Mouse (Mus musculus) embryonic facial prominence, embryonic 13.5 days (tissue): ENCODE data around the gene Smarcd3. TPM values are rescaled to one million over a fixed set of nuclear protein-coding genes. Genes with fewer than 3 reads are reported as not detected.

ENCODE experiments used
- ATAC-seq: fragments of 200-750 bp; cut with Nextera tagmentation; 2 replicates; pipeline ENCODE4 v1.8.0; 2017; ENCODE audit warnings: low read depth; ENCODE audit not compliant: insufficient number of reproducible peaks, insufficient read depth, low FRiP score, low TSS enrichment
- H3K27ac ChIP-seq: fragments of 300-500 bp; sonication (generic); 2 replicates; pipeline ENCODE4 v1.5.1; 2015; ENCODE audit warnings: moderate library complexity, mild to moderate bottlenecking, inconsistent platforms
- H3K27me3 ChIP-seq: fragments of 300-500 bp; sonication (generic); 2 replicates; pipeline ENCODE4 v1.6.1; 2015; ENCODE audit warnings: mild to moderate bottlenecking, inconsistent platforms
- H3K36me3 ChIP-seq: fragments of 300-500 bp; sonication (generic); 2 replicates; pipeline ENCODE4 v1.6.1; 2015; ENCODE audit warnings: mild to moderate bottlenecking, inconsistent platforms
- H3K4me1 ChIP-seq: fragments of 300-500 bp; sonication (generic); 2 replicates; pipeline ENCODE4 v1.6.1; 2015; ENCODE audit warnings: inconsistent platforms
- H3K4me2 ChIP-seq: fragments of 300-500 bp; sonication (generic); 2 replicates; pipeline ENCODE4 v1.6.1; 2015; ENCODE audit warnings: moderate library complexity, mild to moderate bottlenecking, inconsistent platforms
- H3K4me3 ChIP-seq: fragments of 300-500 bp; sonication (generic); 2 replicates; pipeline ENCODE4 v1.5.1; 2015; ENCODE audit warnings: mild to moderate bottlenecking, inconsistent platforms
- H3K9ac ChIP-seq: fragments of 300-500 bp; sonication (generic); 2 replicates; pipeline ENCODE4 v1.6.1; 2015; ENCODE audit warnings: mild to moderate bottlenecking, inconsistent platforms
- H3K9me3 ChIP-seq: fragments of 300-500 bp; sonication (generic); 2 replicates; pipeline ENCODE4 v1.6.1; 2016; ENCODE audit warnings: inconsistent platforms
- WGBS: fragments of 180-500 bp; shearing (Covaris S2); methylation state at CpG from one replicate; pipeline ENCODE4 v1.1.7; 2015; ENCODE audit warnings: mixed read lengths; 5-methylcytosine and 5-hydroxymethylcytosine counted together
- polyA plus RNA-seq: library from polyadenylated mRNA; unstranded; fragments of >200 nt; fragmentation: Nextera tagmentation; extraction: Ambion mirVana; gene quantifications from 2 replicates; pipeline ENCODE4 v1.2.1, GENCODE M21; 2015

Gene Smarcd3
- polyA plus RNA-seq, 1 experiment from 2014 or later, result 43.5 TPM

GRCm38 (mm10) chr5:24639081-24639480, 14.9 kb upstream of the Smarcd3 start:
- no peak for ATAC-seq
- Histone ChIP-seq H3K36me3 (no peaks in the 10 kb centered on the region), H3K9ac (no peak overlapping the region), H3K9me3 (no peaks in the 10 kb centered on the region), H3K27ac (no peak overlapping the region), H3K4me3 (no peak overlapping the region), H3K4me2 (no peak overlapping the region), H3K27me3 (no peaks in the 10 kb centered on the region), H3K4me1 (no peaks in the 10 kb centered on the region)
- WGBS, result 69% methylated on average over 6 of the region's 6 CpGs

GRCm38 (mm10) chr5:24638131-24638530, 13.9 kb upstream of the Smarcd3 start:
- Histone ChIP-seq H3K4me3 (no peak overlapping the region), H3K4me1 (no peaks in the 10 kb centered on the region), H3K27ac (no peak overlapping the region), H3K9me3 (no peaks in the 10 kb centered on the region), H3K4me2 (no peak overlapping the region), H3K27me3 (no peaks in the 10 kb centered on the region), H3K9ac (no peak overlapping the region), H3K36me3 (no peaks in the 10 kb centered on the region)
- ATAC-seq, result no peak
- 61% methylated on average over 6 of the region's 6 CpGs for WGBS

GRCm38 (mm10) chr5:24636987-24637386, 12.8 kb upstream of the Smarcd3 start:
- Histone ChIP-seq H3K9me3 (no peaks in the 10 kb centered on the region), H3K27me3 (no peaks in the 10 kb centered on the region), H3K9ac (no peak overlapping the region), H3K27ac (no peak overlapping the region), H3K4me2 (no peak overlapping the region), H3K36me3 (no peaks in the 10 kb centered on the region), H3K4me1 (no peaks in the 10 kb centered on the region), H3K4me3 (no peak overlapping the region)
- no peak for ATAC-seq
- 78% methylated on average over 4 of the region's 4 CpGs for WGBS

- no peak for ATAC-seq
- H3K4me1 ChIP-seq, result no peaks in the 10 kb centered on the region
- 70% methylated on average over 6 of the region's 6 CpGs for WGBS
- no peaks in the 10 kb centered on the region for H3K9me3 ChIP-seq
- no peak overlapping the region for H3K4me2 ChIP-seq
- H3K27me3 ChIP-seq, result no peaks in the 10 kb centered on the region
- H3K27ac ChIP-seq, result no peak overlapping the region
- no peak overlapping the region for H3K4me3 ChIP-seq
- H3K36me3 ChIP-seq, result no peaks in the 10 kb centered on the region
- H3K9ac ChIP-seq, result no peak overlapping the region
Measured at GRCm38 (mm10) chr5:24635526-24636141, 11.4 kb upstream of the Smarcd3 start.

GRCm38 (mm10) chr5:24635093-24635492, 10.9 kb upstream of the Smarcd3 start:
- no peak overlapping the region for H3K4me3 ChIP-seq
- no peak overlapping the region for H3K4me2 ChIP-seq
- no peak for ATAC-seq
- H3K27me3 ChIP-seq, result peaks cover 5% of the 10 kb centered on the region
- no peaks in the 10 kb centered on the region for H3K36me3 ChIP-seq
- WGBS, result 44% methylated on average over 1 of the region's 1 CpGs
- no peaks in the 10 kb centered on the region for H3K4me1 ChIP-seq
- no peak overlapping the region for H3K27ac ChIP-seq
- H3K9ac ChIP-seq, result no peak overlapping the region
- H3K9me3 ChIP-seq, result no peaks in the 10 kb centered on the region

GRCm38 (mm10) chr5:24629712-24630111, 5.5 kb upstream of the Smarcd3 start:
- whole genome bisulfite sequencing, result 55% methylated on average over 3 of the region's 3 CpGs
- no peak overlapping the region for H3K4me3 ChIP-seq
- H3K9me3 ChIP-seq, result no peaks in the 10 kb centered on the region
- H3K4me2 ChIP-seq, result no peak overlapping the region
- no peak overlapping the region for H3K27ac ChIP-seq
- H3K36me3 ChIP-seq, result no peaks in the 10 kb centered on the region
- no peaks in the 10 kb centered on the region for H3K4me1 ChIP-seq
- no peak overlapping the region for H3K9ac ChIP-seq
- peaks cover 18% of the 10 kb centered on the region for H3K27me3 ChIP-seq
- no peak for ATAC-seq

- Histone ChIP-seq H3K27ac (no peak overlapping the region), H3K4me2 (peak overlapping the region; percentile 93)
Measured at GRCm38 (mm10) chr5:24624822-24625120, 560 bp upstream of the Smarcd3 start.

GRCm38 (mm10) chr5:24623041-24623985, 898 bp downstream of the Smarcd3 start:
- Histone ChIP-seq H3K4me1 (peaks cover 22% of the 10 kb centered on the region), H3K27ac (no peak overlapping the region), H3K9me3 (no peaks in the 10 kb centered on the region), H3K4me3 (peak overlapping the region; percentile 55), H3K27me3 (peaks cover 48% of the 10 kb centered on the region), H3K4me2 (peak overlapping the region; percentile 93), H3K9ac (peak overlapping the region; percentile 74), H3K36me3 (no peaks in the 10 kb centered on the region)
- WGBS, result 43% methylated on average over 8 of the region's 8 CpGs
- no peak for ATAC-seq

More at GRCm38 (mm10) chr5:24624822-24625120, 560 bp upstream of the Smarcd3 start:
- H3K4me1 ChIP-seq, result peaks cover 21% of the 10 kb centered on the region
- no peaks in the 10 kb centered on the region for H3K9me3 ChIP-seq
- WGBS, result 37% methylated on average over 4 of the region's 4 CpGs
- H3K4me3 ChIP-seq, result peak overlapping the region; percentile 55; the same call in 1 of the 2 replicates
- H3K36me3 ChIP-seq, result no peaks in the 10 kb centered on the region
- peak overlapping the region; percentile 74; the same call in 1 of the 2 replicates for H3K9ac ChIP-seq
- peaks cover 48% of the 10 kb centered on the region for H3K27me3 ChIP-seq
- ATAC-seq, result no peak

GRCm38 (mm10) chr5:24622386-24623040, 1.7 kb downstream of the Smarcd3 start:
- H3K27me3 ChIP-seq, result peaks cover 48% of the 10 kb centered on the region
- peaks cover 22% of the 10 kb centered on the region for H3K4me1 ChIP-seq
- H3K27ac ChIP-seq, result no peak overlapping the region
- no peak overlapping the region for H3K4me2 ChIP-seq
- no peak overlapping the region for H3K4me3 ChIP-seq
- 54% methylated on average over 7 of the region's 7 CpGs for WGBS
- no peaks in the 10 kb centered on the region for H3K36me3 ChIP-seq
- ATAC-seq, result no peak
- H3K9ac ChIP-seq, result 0 out of 2 replicates have a peak overlapping the region, but pooled peaks have one; percentile 27
- no peaks in the 10 kb centered on the region for H3K9me3 ChIP-seq

- no peaks in the 10 kb centered on the region for H3K36me3 ChIP-seq
- H3K27me3 ChIP-seq, result peaks cover 43% of the 10 kb centered on the region
- no peak for ATAC-seq
- peak overlapping the region; percentile 48; the same call in 1 of the 2 replicates for H3K27ac ChIP-seq
- H3K4me2 ChIP-seq, result no peak overlapping the region
- 67% methylated on average over 8 of the region's 8 CpGs for WGBS
- H3K4me3 ChIP-seq, result no peak overlapping the region
- H3K9me3 ChIP-seq, result no peaks in the 10 kb centered on the region
- peaks cover 22% of the 10 kb centered on the region for H3K4me1 ChIP-seq
- H3K9ac ChIP-seq, result no peak overlapping the region
Measured at GRCm38 (mm10) chr5:24620626-24621025, 3.6 kb downstream of the Smarcd3 start.

- Histone ChIP-seq H3K27me3 (peaks cover 40% of the 10 kb centered on the region), H3K4me2 (no peak overlapping the region), H3K9ac (no peak overlapping the region), H3K27ac (peak overlapping the region; percentile 48; the same call in 1 of the 2 replicates), H3K36me3 (no peaks in the 10 kb centered on the region), H3K4me1 (peaks cover 22% of the 10 kb centered on the region), H3K4me3 (no peak overlapping the region), H3K9me3 (no peaks in the 10 kb centered on the region)
- WGBS, result 38% methylated on average over 8 of the region's 8 CpGs
- ATAC-seq, result no peak
Measured at GRCm38 (mm10) chr5:24620116-24620515, 4.1 kb downstream of the Smarcd3 start.
